7 mouse cellular contexts compared by ENCODE assay signal in genomic region chr13:91421387-91421949, GRCm38 (mm10). TPM values are rescaled to one million over a fixed set of nuclear protein-coding genes. Genes with fewer than 3 reads are reported as not detected.
DNase-seq lines count a peak whose midpoint lies in the region; ATAC-seq and TF ChIP-seq lines count a peak whose summit lies in the region.

No protein-coding gene starts in this region.

- DNase-seq in adrenal gland, adult (ENCODE audit: inconsistent age in 2 of 2, low spot score in 1 of 2), result peak; percentile 73 to 87
- peak; percentile 43 for DNase-seq in c-Kit-positive CD71-negative TER-119-negative erythroid progenitor cells, embryonic 14.5 days (ENCODE audit: low read depth)
- peak; percentile 77 for DNase-seq in gastrocnemius, adult 18-20 months (ENCODE audit: low spot score)
- peak; percentile 92 for DNase-seq in limb, embryonic 14.5 days (ENCODE audit: low spot score)
- peak; percentile 91 for DNase-seq in midbrain, embryonic 14.5 days

- H3K36me3 ChIP-seq in hindbrain, embryonic 16.5 days (ENCODE audit: control insufficient read depth, insufficient read depth, low read length), result no peaks in the 10 kb centered on the region
- no peaks in the 10 kb centered on the region for H3K36me3 ChIP-seq in limb, embryonic 14.5 days (ENCODE audit: control insufficient read depth, insufficient read depth, low read length)
- H3K36me3 ChIP-seq in midbrain, embryonic 14.5 days (ENCODE audit: control insufficient read depth, insufficient read depth, low read length), result no peaks in the 10 kb centered on the region
- H3K36me3 ChIP-seq in stomach, embryonic 15.5 days, result no peaks in the 10 kb centered on the region

- peak overlapping the region; percentile 35 for H3K4me2 ChIP-seq in hindbrain, embryonic 16.5 days (ENCODE audit: low read length)
- peak overlapping the region; percentile 8; the same call in 1 of the 2 replicates for H3K4me2 ChIP-seq in limb, embryonic 14.5 days (replicated peaks; ENCODE audit: low read depth, low read length, severe bottlenecking)
- H3K4me2 ChIP-seq in midbrain, embryonic 14.5 days (ENCODE audit: low read length), result peak overlapping the region; percentile 30
- peak overlapping the region; percentile 17; the same call in 1 of the 2 replicates for H3K4me2 ChIP-seq in stomach, embryonic 15.5 days

- H3K9ac ChIP-seq in hindbrain, embryonic 16.5 days (ENCODE audit: low read depth, low read length), result no peak overlapping the region
- no peak overlapping the region for H3K9ac ChIP-seq in limb, embryonic 14.5 days (ENCODE audit: low read depth, low read length, severe bottlenecking)
- H3K9ac ChIP-seq in midbrain, embryonic 14.5 days (replicated peaks; ENCODE audit: low read length), result no peak overlapping the region
- no peak overlapping the region for H3K9ac ChIP-seq in stomach, embryonic 15.5 days

- 26% methylated on average over 9 of the region's 9 CpGs for WGBS in hindbrain, embryonic 16.5 days
- WGBS in limb, embryonic 14.5 days, result 8% methylated on average over 9 of the region's 9 CpGs
- WGBS in midbrain, embryonic 14.5 days, result 25% methylated on average over 9 of the region's 9 CpGs
- WGBS in stomach, embryonic 15.5 days, result 18% methylated on average over 9 of the region's 9 CpGs

- peaks cover 6% of the 10 kb centered on the region for H3K4me1 ChIP-seq in hindbrain, embryonic 16.5 days (ENCODE audit: control insufficient read depth, insufficient read depth, low read depth, low read length)
- H3K4me1 ChIP-seq in limb, embryonic 14.5 days (ENCODE audit: control insufficient read depth, insufficient read depth, low read length), result peaks cover 25% of the 10 kb centered on the region
- H3K4me1 ChIP-seq in midbrain, embryonic 14.5 days (ENCODE audit: control insufficient read depth, insufficient read depth, low read length), result peaks cover 19% of the 10 kb centered on the region
- peaks cover 7% of the 10 kb centered on the region; the same call in 1 of the 2 replicates for H3K4me1 ChIP-seq in stomach, embryonic 15.5 days

- no peaks in the 10 kb centered on the region for H3K27me3 ChIP-seq in hindbrain, embryonic 16.5 days (replicated peaks; ENCODE audit: control insufficient read depth, insufficient read depth, low read length)
- H3K27me3 ChIP-seq in limb, embryonic 14.5 days (ENCODE audit: control insufficient read depth, insufficient read depth, low read length), result no peaks in the 10 kb centered on the region
- no peaks in the 10 kb centered on the region for H3K27me3 ChIP-seq in midbrain, embryonic 14.5 days (ENCODE audit: control insufficient read depth, insufficient read depth, low read length)
- H3K27me3 ChIP-seq in stomach, embryonic 15.5 days (replicated peaks), result no peaks in the 10 kb centered on the region

- H3K27ac ChIP-seq in hindbrain, embryonic 16.5 days (ENCODE audit: low read depth, low read length), result no peak overlapping the region; the same call in 1 of the 2 replicates
- no peak overlapping the region for H3K27ac ChIP-seq in limb, embryonic 14.5 days (replicated peaks; ENCODE audit: low read depth, low read length)
- peak overlapping the region; percentile 52; the same call in 1 of the 2 replicates for H3K27ac ChIP-seq in midbrain, embryonic 14.5 days (replicated peaks; ENCODE audit: low read depth, low read length)
- no peak overlapping the region for H3K27ac ChIP-seq in stomach, embryonic 15.5 days

- peak; percentile 80 for ATAC-seq in hindbrain, embryonic 16.5 days
- ATAC-seq in limb, embryonic 14.5 days (ENCODE audit: low FRiP score, low read depth), result peak; percentile 74
- ATAC-seq in midbrain, embryonic 14.5 days (ENCODE audit: low FRiP score, low TSS enrichment), result peak; percentile 62; the same call in 1 of the 2 replicates
- no peak; the same call in 1 of the 2 replicates for ATAC-seq in stomach, embryonic 15.5 days (ENCODE audit: insufficient read depth, low FRiP score, low read depth)

- H3K9me3 ChIP-seq in hindbrain, embryonic 16.5 days (ENCODE audit: control insufficient read depth, low read length), result no peaks in the 10 kb centered on the region
- no peaks in the 10 kb centered on the region for H3K9me3 ChIP-seq in limb, embryonic 14.5 days (ENCODE audit: control insufficient read depth, low read length)
- H3K9me3 ChIP-seq in midbrain, embryonic 14.5 days (ENCODE audit: control insufficient read depth, low read length), result no peaks in the 10 kb centered on the region
- H3K9me3 ChIP-seq in stomach, embryonic 15.5 days, result no peaks in the 10 kb centered on the region

- no peak for TF ChIP-seq POLR2A in limb, embryonic 14.5 days (IDR thresholded peaks at IDR 0.05; ENCODE audit: borderline replicate concordance, extremely low read depth, insufficient read depth, insufficient read length)

- H3K4me3 ChIP-seq in hindbrain, embryonic 16.5 days (ENCODE audit: low read length), result no peak overlapping the region
- H3K4me3 ChIP-seq in limb, embryonic 14.5 days (replicated peaks; ENCODE audit: low read length), result no peak overlapping the region
- no peak overlapping the region for H3K4me3 ChIP-seq in midbrain, embryonic 14.5 days (replicated peaks; ENCODE audit: low read depth, low read length)
- H3K4me3 ChIP-seq in stomach, embryonic 15.5 days (replicated peaks), result no peak overlapping the region

RNA-seq across cellular contexts. Expression of gene Ssbp2, which starts 38.6 kb away (rescaled TPM):
- 10 to 100 TPM; 21.3 to 23.4 TPM for total RNA-seq in gastrocnemius, adult 18-20 months (2021)
- polyA plus RNA-seq in hindbrain, embryonic 16.5 days (2015; fragmentation: Nextera tagmentation; extraction: Ambion mirVana), result 197 and 209 TPM in 2 replicates
- 109 and 118 TPM in 2 replicates for polyA plus RNA-seq in limb, embryonic 14.5 days (2012; rRNA removed)
- polyA plus RNA-seq in limb, embryonic 14.5 days (2014; fragmentation: Nextera tagmentation; extraction: Ambion mirVana), result 174 and 203 TPM in 2 replicates
- polyA plus RNA-seq in midbrain, embryonic 14.5 days (2014; fragmentation: Nextera tagmentation; extraction: Ambion mirVana), result 274 and 283 TPM in 2 replicates
- polyA plus RNA-seq in stomach, embryonic 15.5 days (2015; fragmentation: Nextera tagmentation; extraction: Ambion mirVana), result 114 and 121 TPM in 2 replicates
